Mouse (Mus musculus) cerebellum, adult 2 months (tissue): ENCODE measurements at regions not wholly inside any gene's neighbourhood (a gene's known extent, or its start where the extent isn't known, plus 50 kb on each side); places are given as distances from the start of the nearest gene placed in this dataset.

Experiments
- DNase-seq, 2 experiments: peaks; one replicate each; pipeline ENCODE4 v3.0.0; 2021
- H3K27ac ChIP-seq: fragments of 200-500 bp; 2 replicates; pipeline ENCODE4 v1.5.1; 2012; ENCODE audit warnings: low read length, control low read depth, inconsistent platforms; ENCODE audit not compliant: insufficient read depth
- H3K27me3 ChIP-seq: fragments of 200-500 bp; 2 replicates; pipeline ENCODE4 v1.6.1; 2012; ENCODE audit warnings: inconsistent platforms, mild to moderate bottlenecking, low read length, moderate library complexity; ENCODE audit not compliant: control insufficient read depth, insufficient read depth
- H3K4me1 ChIP-seq: fragments of 200-500 bp; 2 replicates; pipeline ENCODE4 v1.6.1; 2011; ENCODE audit warnings: low read length; ENCODE audit not compliant: control insufficient read depth, insufficient read depth
- H3K4me3 ChIP-seq: fragments of 200-500 bp; replicated peaks from 2 replicates; pipeline ENCODE3; 2011; ENCODE audit warnings: mild to moderate bottlenecking, low read depth, low read length, control low read depth; ENCODE audit not compliant: insufficient read depth
- CTCF ChIP-seq: fragments of 200-500 bp; IDR thresholded peaks from 2 replicates; pipeline ENCODE4 v1.5.1; 2011; ENCODE audit warnings: low read depth, mild to moderate bottlenecking, control low read depth, low read length, moderate library complexity, borderline replicate concordance; ENCODE audit not compliant: insufficient read depth
- POLR2A ChIP-seq: fragments of 200-500 bp; IDR thresholded peaks from 2 replicates; pipeline ENCODE4 v1.6.1; 2011; ENCODE audit warnings: low read length, control low read depth, borderline replicate concordance; ENCODE audit not compliant: insufficient read depth
- WGBS: fragments of 180-500 bp; shearing (Covaris S2); methylation state at CpG from one replicate; pipeline ENCODE4 v1.1.7; 2018; 5-methylcytosine and 5-hydroxymethylcytosine counted together

- WGBS, result 95% methylated on average over 6 of the region's 6 CpGs
- TF ChIP-seq CTCF (no peak), POLR2A (no peak)
- no peak overlapping the region for H3K27ac ChIP-seq
- H3K4me3 ChIP-seq, result no peak overlapping the region
- DNase-seq, result no peak
- no peaks in the 10 kb centered on the region for H3K27me3 ChIP-seq
- H3K4me1 ChIP-seq, result no peaks in the 10 kb centered on the region
Measured at GRCm38 (mm10) chr4:82139806-82140205, 565.7 kb downstream of the Nfib start.

DNA sequence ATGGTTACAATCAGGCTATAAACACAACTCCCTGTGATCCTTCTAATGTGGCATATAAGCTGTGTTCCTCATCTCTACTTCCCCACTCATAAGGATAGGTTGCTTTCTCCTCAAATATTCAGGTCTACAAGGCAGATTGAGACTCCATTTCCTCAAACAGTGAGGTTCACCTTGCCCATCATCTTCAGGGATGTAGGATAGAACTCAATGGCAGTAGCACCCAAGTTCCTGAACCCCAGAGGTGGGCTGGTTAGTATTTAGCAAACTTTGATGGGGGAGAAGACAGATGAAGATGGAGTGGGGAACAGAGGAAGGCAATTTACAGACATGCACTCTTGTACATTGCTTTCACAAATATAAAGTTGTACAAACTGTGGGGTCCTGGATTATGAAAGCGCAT, 566.5 kb downstream of the Nfib start:
- TF ChIP-seq CTCF (no peak), POLR2A (no peak)
- H3K4me3 ChIP-seq, result no peak overlapping the region
- DNase-seq, result no peak
- no peak overlapping the region for H3K27ac ChIP-seq
- 98% methylated on average over 1 of the region's 1 CpGs for WGBS
- H3K4me1 ChIP-seq, result no peaks in the 10 kb centered on the region
- no peaks in the 10 kb centered on the region for H3K27me3 ChIP-seq

- WGBS, result 33% methylated on average over 3 of the region's 3 CpGs
- Histone ChIP-seq H3K27me3 (no peaks in the 10 kb centered on the region), H3K4me1 (no peaks in the 10 kb centered on the region; the same call in 1 of the 2 replicates), H3K27ac (no peak overlapping the region), H3K4me3 (no peak overlapping the region)
- TF ChIP-seq CTCF (no peak), POLR2A (no peak)
- DNase-seq, result peak in 1 of 2 experiments; percentile 59
Measured at GRCm38 (mm10) chr4:82132851-82133250, 572.7 kb downstream of the Nfib start.

DNA sequence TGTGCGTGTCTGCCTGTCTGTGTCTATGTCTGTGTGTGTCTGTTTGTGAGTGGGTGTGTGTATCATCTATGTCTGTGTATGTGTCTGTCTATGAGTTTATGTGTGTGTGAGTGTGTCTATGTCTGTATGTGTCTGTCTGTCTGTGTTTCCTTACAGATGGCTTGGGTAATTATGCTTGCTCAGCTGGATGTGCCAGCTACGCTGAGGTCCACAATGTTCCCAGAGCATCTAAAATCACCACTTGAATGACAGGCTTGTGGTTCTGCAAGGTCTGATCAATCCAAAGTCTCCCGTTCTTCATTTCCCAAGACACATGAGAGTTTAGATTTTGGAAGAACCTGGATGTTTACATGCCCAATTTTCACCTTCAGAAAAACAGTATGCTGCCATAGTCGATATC, 573.2 kb downstream of the Nfib start:
- DNase-seq, result no peak
- TF ChIP-seq CTCF (no peak), POLR2A (no peak)
- Histone ChIP-seq H3K4me3 (no peak overlapping the region), H3K27me3 (no peaks in the 10 kb centered on the region), H3K4me1 (no peaks in the 10 kb centered on the region; the same call in 1 of the 2 replicates), H3K27ac (no peak overlapping the region)
- 92% methylated on average over 4 of the region's 4 CpGs for WGBS

DNA sequence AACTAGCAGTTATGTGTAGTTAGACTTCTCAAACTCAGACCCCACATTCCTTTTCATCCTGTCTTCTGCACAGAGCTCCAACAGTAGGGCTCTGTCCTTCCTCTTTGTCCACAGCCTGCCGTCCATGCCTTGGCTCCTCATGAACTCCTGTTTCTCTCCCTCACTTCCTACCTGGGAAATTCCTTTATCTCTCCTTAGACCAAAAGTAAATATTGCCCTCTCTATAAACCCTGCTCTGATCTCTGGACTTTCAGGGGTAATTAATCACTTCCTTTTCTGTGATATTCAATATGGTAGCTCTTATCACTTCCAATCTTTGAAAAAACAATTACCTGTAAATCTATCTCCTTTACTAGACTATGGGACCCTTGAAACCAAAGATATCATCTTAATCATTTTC, 576.1 kb downstream of the Nfib start:
- no peak for DNase-seq
- no peak overlapping the region for H3K4me3 ChIP-seq
- WGBS, result 93% methylated on average over 1 of the region's 1 CpGs
- H3K4me1 ChIP-seq, result no peaks in the 10 kb centered on the region; the same call in 1 of the 2 replicates
- no peaks in the 10 kb centered on the region for H3K27me3 ChIP-seq
- H3K27ac ChIP-seq, result no peak overlapping the region
- TF ChIP-seq POLR2A (no peak), CTCF (no peak)

GRCm38 (mm10) chr4:82123733-82124132, 581.8 kb downstream of the Nfib start:
- DNase-seq, result no peak
- no peak overlapping the region for H3K4me3 ChIP-seq
- H3K4me1 ChIP-seq, result no peaks in the 10 kb centered on the region
- H3K27ac ChIP-seq, result no peak overlapping the region
- WGBS, result 93% methylated on average over 5 of the region's 5 CpGs
- H3K27me3 ChIP-seq, result no peaks in the 10 kb centered on the region
- no peak for TF ChIP-seq POLR2A
- TF ChIP-seq CTCF, result no peak

DNA sequence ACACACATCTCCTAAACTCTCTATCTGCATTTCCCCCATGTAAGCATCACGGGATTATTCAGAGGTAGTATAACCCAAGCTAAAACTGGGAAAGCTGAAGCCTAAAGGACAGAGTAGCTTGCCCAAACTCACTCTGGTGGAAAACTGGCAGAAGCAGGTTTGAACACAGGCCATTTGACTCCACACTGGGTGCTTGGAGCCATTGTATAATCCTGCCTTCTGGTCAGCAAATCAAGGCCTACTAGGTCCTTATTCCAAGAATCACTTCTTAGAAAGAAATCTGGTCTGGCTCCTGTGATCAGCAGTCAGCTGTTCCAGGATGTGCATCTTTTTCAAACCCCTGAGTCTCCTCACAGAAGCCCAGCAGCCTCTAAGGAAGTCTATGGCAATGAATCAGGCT, 582.4 kb downstream of the Nfib start:
- 77% methylated on average over 1 of the region's 1 CpGs for WGBS

GRCm38 (mm10) chr4:82120796-82121195, 584.8 kb downstream of the Nfib start:
- H3K4me1 ChIP-seq, result no peaks in the 10 kb centered on the region
- WGBS, result 80% methylated on average over 4 of the region's 4 CpGs
- DNase-seq, result no peak
- H3K4me3 ChIP-seq, result no peak overlapping the region
- no peak for TF ChIP-seq POLR2A
- TF ChIP-seq CTCF, result no peak
- no peaks in the 10 kb centered on the region for H3K27me3 ChIP-seq
- no peak overlapping the region for H3K27ac ChIP-seq

More for the DNA sequence above, 582.4 kb downstream of the Nfib start:
- H3K4me3 ChIP-seq, result no peak overlapping the region
- DNase-seq, result no peak
- TF ChIP-seq POLR2A (no peak), CTCF (no peak)
- H3K27me3 ChIP-seq, result no peaks in the 10 kb centered on the region
- H3K27ac ChIP-seq, result no peak overlapping the region
- H3K4me1 ChIP-seq, result no peaks in the 10 kb centered on the region

- Histone ChIP-seq H3K4me3 (no peak overlapping the region), H3K27me3 (no peaks in the 10 kb centered on the region), H3K27ac (no peak overlapping the region), H3K4me1 (no peaks in the 10 kb centered on the region)
- no peak for DNase-seq
- WGBS, result 92% methylated on average over 1 of the region's 1 CpGs
- TF ChIP-seq POLR2A, result no peak
Measured at GRCm38 (mm10) chr4:82120326-82120725, 585.2 kb downstream of the Nfib start.
